Mouse (Mus musculus): ENCODE results near the gene Haus7. TPM values are rescaled to one million over a fixed set of nuclear protein-coding genes. Genes with fewer than 3 reads are reported as not detected.
"Not testable (repeated sequence)": the region's sequence is repeated elsewhere in the genome, so short reads cannot be mapped to it uniquely, and the experiment has no call there.

Gene Haus7
- total RNA-seq, 2 experiments from 2014 or later: 24.3 to 34.8 TPM

DNA sequence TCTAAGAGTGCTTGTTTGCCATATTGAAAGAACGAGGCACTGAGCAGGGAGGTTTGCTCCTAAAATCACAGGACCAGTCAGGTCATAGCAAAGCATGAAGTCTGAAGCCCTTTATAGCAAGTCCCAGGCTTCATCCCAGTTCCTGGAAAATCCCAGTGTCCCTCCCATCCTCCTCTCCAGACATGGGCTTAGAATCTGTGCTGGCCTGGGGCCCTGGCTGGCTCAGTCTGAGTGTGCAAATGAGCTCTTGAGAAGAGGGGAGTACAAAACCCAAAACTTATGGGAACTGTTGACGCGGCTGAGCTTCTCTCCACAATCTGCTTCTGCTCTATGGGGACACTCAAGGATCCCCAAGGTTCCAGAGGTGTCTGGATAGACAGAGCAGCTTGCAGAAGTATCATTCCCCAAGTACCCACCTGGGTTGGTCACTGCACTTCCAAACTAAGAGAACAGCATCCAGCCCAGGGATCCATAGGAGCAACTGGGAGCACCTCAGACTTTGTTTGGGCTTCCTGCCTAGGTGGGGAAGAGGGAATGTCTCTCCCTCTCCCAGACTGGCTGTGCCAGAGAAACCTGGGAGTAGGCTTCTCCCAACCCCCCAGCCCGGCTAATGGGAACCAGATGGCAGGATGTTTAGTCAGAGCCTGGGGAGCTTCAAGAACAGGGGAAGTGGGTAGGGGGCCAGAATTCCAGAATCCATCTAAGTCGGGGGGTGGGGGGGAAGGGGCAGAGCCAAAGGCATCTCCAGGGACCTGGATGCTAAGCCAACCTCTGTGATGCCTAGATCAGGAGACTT, 8.8 kb upstream of the Haus7 start:
- no peak for DNase-seq

DNA sequence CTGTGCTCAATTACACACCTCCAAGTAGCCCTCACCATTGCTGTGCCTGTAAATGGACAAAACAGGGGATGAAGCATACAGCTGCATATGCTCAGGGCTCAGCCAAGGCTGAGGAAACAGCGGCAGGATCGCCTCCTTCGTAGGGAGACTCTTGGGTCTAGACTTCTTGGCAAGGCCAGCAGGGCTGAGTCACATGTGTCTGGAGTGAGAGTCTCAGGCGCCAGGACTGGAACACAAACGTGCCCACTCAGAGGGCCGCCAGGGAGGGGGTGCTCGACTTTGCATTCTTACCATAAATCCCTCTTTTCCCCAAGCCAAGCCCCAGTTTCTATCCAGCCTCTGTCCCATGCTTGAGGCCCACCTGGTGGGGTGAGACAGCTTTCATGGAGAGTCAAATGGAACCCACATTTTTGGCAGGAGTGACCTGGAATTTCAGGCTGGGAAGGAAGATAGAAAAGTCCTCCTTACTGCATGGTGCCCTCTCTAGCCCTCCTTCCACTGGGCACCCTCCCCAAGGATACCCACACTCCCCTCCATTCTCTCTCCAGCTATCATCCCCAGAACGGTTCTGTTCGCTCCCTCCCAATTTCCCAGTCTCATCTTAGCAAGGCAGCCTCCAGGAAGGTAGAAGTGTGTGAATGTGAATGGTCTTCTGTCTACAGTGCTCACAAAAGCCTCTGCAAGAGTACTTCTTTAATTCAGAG, 6.8 kb upstream of the Haus7 start:
- peak; percentile 63 for DNase-seq

DNA sequence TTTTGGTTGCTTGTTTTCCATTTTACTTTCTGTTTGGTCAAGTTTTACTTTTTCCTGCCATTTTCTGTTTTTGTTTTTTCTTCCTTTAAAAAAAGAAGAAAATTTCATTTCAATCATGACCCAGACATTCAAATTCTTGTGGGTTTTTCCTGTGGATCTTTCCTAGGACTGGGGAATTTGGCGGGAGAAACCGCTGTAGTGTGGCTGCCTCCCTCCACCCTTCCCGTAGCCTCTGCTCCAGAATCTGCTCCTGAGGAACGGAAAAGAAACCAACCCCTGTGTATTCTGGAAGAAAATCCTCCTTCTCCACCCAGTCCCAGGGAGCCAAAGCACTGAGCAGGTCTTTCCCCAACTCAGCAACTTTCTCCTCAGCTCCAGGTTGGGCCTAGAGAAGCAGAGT, 1.9 kb upstream of the Haus7 start:
- no peak for DNase-seq

DNA sequence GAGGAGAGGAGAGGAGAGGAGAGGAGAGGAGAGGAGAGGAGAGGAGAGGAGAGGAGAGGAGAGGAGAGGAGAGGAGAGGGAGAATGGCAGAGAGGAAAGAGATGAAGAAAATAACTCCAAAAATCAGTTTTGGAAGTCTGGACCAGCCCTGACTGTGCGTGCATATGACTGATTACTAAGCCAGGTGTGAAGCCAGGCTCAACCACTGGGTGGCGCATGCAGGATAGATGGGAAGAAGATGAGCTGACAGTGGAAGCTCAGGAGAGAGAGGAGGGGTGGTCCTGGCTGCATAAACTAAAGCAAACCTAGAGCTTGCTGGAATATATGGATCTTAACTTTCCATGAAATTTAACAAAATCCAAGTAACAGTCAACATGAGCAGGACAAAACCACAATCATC, 6.9 kb downstream of the Haus7 start:
- DNase-seq: peak; percentile 77

DNA sequence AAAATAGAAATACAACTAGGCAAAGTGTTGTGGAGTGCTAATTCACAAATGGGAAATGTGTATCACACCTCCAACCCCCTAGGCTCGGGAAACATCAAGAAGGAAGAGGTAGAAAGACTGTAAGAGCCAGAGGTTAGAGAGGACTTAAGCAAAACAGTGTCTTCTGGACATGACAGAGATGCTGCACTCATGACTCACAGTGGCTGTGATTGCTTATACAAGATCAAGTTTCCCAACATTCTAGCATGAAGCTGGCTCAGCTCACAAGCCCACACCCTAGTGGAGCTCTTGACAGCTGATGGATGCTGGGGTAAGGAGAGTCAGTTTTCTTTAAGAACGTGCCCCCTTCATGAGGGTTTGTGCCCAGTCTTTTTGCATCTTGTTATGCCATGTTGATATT, 17.4 kb downstream of the Haus7 start:
- no peak for DNase-seq

DNA sequence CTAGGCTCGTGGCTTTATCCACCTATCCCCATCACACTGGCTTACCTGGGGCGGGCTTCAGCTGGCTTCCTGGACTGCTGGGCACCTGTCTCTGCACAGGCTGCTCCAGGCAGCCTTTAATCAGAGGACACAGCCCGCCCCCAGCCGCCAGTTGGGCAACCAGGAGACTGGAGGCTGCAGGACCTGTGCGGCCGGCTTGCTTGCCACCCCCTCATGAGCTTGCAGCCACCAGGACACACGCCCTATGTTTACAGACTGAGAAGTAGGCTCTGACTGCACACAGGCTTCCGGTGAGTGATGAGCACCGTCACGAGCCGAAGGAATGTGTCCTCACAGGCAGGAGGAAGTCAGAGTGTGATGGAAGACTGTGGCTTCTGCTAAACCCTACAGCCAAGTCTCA, 23.6 kb downstream of the Haus7 start, which contains the start of gene Trex2:
Trex2 (minus strand) TSS at position 93 of the 400 bp plus-strand sequence.
- no peak for DNase-seq

DNA sequence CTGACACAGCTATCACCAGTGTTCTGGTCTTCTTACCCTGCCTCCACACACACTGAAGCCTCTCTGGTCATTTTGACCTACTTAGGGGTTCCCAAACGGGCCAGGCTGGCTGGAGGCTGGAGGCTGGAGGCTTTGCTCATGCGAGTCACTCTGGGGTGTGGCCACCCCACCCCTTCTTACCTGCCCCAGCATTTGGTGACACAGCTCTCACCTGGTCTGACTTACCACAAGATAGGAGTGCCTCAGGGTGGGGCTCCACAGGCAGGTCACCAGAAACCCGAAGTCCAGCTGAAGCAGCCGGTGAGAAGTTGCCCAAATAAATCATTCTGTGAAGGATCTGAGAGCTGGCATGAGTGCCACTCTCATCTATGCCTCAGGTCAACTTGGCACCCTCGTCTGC, 26.0 kb downstream of the Haus7 start:
- no peak for DNase-seq

DNA sequence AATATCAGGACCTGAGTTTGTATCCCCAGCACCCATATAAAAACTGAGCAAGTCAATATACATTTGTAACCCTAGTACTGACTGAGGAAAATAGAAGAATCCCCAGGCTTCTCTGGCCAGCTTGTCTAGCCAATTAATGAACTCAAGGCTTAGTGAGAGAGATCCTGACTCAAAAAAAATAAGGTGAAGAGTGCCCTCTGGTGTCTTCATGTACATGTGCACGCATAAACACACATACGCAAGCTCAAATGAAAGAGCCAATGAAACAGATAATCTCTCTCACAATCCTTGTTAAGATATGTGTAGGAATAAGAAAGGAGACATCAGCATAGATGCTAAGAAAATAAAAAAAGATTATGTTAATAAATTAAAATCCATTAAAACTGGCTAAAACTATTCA, 28.8 kb downstream of the Haus7 start:
- no peak for DNase-seq

DNA sequence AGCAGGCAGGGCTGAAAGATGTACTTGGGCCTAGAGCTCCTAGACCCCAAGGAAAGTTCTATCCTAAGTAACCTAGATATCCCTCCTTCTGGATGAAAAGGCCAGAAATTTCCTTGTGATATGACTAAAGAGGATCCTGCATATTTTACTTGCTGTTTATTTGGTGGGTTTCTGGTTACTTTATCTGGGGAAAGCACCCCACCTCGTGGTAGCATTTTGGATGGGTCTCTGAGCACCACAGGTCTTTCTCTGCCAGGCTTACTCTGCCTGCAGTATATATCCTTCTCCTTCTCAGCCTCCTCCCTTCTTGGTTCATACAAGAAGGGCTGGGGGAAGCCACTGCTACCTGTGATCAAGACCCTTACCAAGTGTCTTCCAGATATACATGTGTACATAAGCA, 46.1 kb downstream of the Haus7 start:
- DNase-seq: no peak

DNA sequence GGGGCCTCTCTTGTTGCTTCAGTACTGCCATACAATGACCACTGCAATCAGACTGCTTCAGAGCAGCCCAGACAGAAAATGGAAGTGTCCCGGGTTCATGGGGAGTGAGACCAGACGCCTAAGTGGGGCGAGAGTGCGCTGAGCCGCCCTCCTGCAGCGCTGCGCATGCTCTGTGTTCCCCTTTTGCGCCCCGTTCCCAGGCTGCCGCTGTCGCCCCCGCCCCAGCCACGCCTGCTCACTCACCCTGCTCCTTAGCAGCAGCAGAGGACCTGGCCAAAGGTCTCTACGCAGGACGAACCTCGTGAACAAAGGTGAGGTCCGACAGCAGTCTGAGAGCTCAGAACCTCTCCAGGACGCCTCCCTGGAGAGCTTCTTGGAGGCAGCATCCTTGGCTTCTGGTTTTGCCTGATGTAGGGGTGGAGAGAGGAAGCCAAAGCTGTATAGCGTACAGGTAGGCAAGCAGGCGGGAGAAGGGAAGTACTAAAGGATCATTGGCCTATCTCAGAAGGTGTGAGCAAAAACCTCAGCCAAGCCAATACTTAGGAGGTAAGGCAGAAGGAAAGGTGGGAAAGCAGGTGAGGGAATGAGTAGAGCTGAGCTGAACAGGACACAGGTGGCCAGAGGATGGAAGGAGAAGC, 47.8 kb downstream of the Haus7 start, which contains the start of gene Zfp92:
Zfp92 (plus strand) TSS at position 217 of the 638 bp plus-strand sequence.
- DNase-seq: peak; percentile 13

DNA sequence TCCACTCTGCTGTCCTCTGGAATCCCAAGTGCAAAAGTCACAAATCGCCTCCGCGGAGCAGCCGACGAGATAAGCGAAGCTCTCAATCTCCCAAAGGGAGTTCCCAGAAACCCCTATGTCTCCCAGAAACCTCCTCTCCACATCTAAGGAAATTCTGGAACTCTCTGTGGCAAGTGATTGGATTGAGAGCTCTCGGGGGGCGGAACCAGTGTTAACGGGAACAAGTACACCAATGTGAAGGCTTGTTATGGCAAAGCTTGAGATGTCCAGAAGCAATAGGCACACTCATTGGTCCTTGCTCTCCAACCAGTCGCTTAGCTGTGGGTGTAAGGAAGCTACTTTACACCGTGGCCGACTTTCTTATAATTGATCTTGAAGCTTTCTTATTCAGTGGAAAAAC, 57.2 kb downstream of the Haus7 start:
- DNase-seq: no peak

DNA sequence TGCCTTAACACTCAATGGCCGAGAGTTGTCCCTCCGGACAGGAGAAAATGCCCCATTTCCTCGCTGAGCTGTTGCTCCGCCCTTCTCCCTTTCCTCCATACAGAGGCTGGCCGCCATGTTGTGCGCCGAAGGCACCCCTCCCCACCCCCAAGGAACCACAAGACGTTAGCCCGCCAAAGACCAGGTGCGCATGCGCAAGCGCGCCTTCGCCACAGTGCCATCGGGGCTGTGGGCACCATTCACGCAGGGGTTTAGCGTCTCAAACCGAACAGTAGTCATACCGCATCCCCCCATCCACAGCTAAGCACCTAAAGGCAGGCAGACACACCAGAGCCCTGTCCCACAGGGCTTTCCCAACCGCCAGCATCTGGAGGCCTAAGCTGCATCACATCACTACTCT, 57.9 kb downstream of the Haus7 start:
- no peak for DNase-seq

DNA sequence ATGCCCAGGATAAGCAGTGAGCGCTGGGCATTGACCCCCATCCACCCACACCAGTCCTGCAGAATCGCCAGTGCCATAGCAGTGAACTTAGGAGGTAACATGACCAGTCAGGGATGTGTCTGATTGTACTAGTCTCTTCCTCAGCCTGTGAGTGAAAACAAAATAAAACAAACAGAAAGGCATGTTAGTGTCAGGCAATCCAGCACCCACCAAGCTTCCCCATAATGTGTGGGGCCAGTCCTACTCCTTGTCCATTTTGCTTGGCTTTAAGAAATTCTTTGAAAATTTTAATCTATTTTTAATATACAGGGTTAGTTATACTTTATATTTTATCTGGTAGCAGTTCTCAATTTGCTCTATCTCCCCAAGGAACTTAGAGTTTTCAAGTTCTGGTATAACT, 60.2 kb downstream of the Haus7 start, which contains the start of gene Gm18336:
Gm18336 (minus strand) TSS at position 101 of the 400 bp plus-strand sequence.
- DNase-seq: not testable (repeated sequence)

DNA sequence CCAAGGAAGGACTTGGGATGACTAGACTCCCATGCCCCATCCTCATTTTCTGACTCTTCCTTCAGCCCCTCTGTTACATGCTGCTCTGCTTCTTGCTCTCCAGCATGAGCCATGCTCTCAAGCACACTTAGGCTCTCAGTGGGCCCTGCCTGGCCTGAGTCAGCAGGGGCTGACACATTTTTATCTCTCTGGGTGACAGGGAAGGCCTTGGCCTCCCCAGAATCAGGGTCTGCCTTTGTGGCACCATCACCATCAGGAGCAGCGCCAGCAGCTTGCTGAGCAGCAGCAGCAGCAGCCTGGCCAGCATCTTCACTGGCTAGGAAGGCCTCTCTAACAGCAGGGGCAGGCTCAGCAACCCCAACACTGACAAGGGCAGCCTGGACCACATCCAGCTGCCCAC, 62.4 kb downstream of the Haus7 start:
- DNase-seq: peak; percentile 32

DNA sequence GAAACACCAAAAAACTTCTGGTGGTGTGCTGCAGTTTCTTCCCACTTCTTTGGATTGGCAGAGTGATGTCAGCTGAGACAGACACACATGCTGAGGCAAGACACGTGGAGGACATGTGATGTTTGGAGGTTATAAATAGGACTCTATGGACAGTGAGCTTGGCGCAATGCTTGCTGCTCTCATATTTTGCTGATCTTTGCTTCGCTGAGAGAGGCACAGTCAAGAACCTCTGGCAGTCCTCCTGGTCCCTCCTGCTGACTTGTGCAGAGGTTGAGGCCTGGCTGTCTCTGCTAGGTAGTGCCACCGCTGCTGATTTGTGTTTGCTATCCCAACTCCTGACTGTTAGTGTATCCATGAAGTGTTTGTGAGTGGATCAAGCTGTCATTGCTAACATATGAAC, 67.4 kb downstream of the Haus7 start:
- no peak for DNase-seq

Other genes starting within 250 kb of the Haus7 start
- gene Xlr4b, start 244.7 kb downstream of the Haus7 start, total RNA-seq (2021): under 1 TPM in 1 of 2 experiments, not detected in 1; 0.60 TPM
- 1 to 10 TPM; 7.3 to 7.8 TPM for gene F8a, start 230.8 kb downstream of the Haus7 start, total RNA-seq (2021)
- gene Xlr4c, start 215.9 kb downstream of the Haus7 start, total RNA-seq (2021): under 1 TPM; 0.66 to 0.76 TPM
- gene Xlr3c, start 193.7 kb downstream of the Haus7 start, total RNA-seq (2021): not detected
- gene Xlr5a, start 166.1 kb downstream of the Haus7 start, total RNA-seq (2021): under 1 TPM; 0.24 to 0.33 TPM
- gene Xlr5c, start 166.1 kb downstream of the Haus7 start, total RNA-seq (2021): under 1 TPM; 0.45 to 0.69 TPM
- gene Gm45015, start 122.2 kb downstream of the Haus7 start, total RNA-seq (2021): not detected
- 10 to 100 TPM; 15.3 to 18.7 TPM for gene Zfp275, start 116.4 kb downstream of the Haus7 start, total RNA-seq (2021)
- gene Gm18336, start 60.3 kb downstream of the Haus7 start, total RNA-seq (2021): not detected
- gene Zfp92, start 47.9 kb downstream of the Haus7 start, total RNA-seq (2021): under 1 TPM; 0.15 TPM
- not detected for gene Trex2, start 23.7 kb downstream of the Haus7 start, total RNA-seq (2021)
- gene Bgn, start 24.6 kb upstream of the Haus7 start, total RNA-seq (2021): 100 to 1,000 TPM; 207 to 268 TPM
- 10 to 100 TPM; 11.7 to 17.0 TPM for gene Atp2b3, start 44.0 kb upstream of the Haus7 start, total RNA-seq (2021)
- gene Dusp9, start 180.4 kb upstream of the Haus7 start, total RNA-seq (2021): 1 to 10 TPM in 1 of 2 experiments, under 1 TPM in 1; 0.67 to 1.1 TPM
- gene Pnck, start 201.1 kb upstream of the Haus7 start, total RNA-seq (2021): 10 to 100 TPM in 1 of 2 experiments, 1 to 10 TPM in 1; 5.6 to 13.8 TPM
- 10 to 100 TPM; 31.9 to 43.3 TPM for gene Slc6a8, start 214.1 kb upstream of the Haus7 start, total RNA-seq (2021)

All from adrenal gland, postnatal 10 days (tissue).